Mouse (Mus musculus): ENCODE measurements at regions not wholly inside any gene's neighbourhood (a gene's known extent, or its start where the extent isn't known, plus 50 kb on each side); places are given as distances from the start of the nearest gene placed in this dataset.
A peak's percentile ranks its signal among the peaks of the same experiment; 100 is the strongest.

GRCm38 (mm10) chr15:13635346-13635940 lies 462.0 kb upstream of the Cdh6 start:
- Histone ChIP-seq H3K9ac (ENCODE audit: low read depth, low read length) (no peak overlapping the region), H3K4me3 (ENCODE audit: low read depth, low read length) (no peak overlapping the region), H3K4me2 (ENCODE audit: low read depth, low read length) (no peak overlapping the region), H3K27ac (replicated peaks; ENCODE audit: low read depth, low read length) (no peak overlapping the region), H3K4me1 (ENCODE audit: control insufficient read depth, insufficient read depth, low read length) (no peaks in the 10 kb centered on the region), H3K36me3 (ENCODE audit: control insufficient read depth, insufficient read depth, low read length) (no peaks in the 10 kb centered on the region), H3K27me3 (replicated peaks; ENCODE audit: control insufficient read depth, insufficient read depth, low read length) (no peaks in the 10 kb centered on the region), H3K9me3 (ENCODE audit: control insufficient read depth, low read length) (no peaks in the 10 kb centered on the region)
- 61% methylated on average over 2 of the region's 2 CpGs for WGBS
- DNase-seq (ENCODE audit: low spot score) (peak; percentile 5), ATAC-seq (ENCODE audit: low read depth) (no peak)

- 89% methylated on average over 1 of the region's 1 CpGs for WGBS
- no peak overlapping the region for H3K4me2 ChIP-seq (ENCODE audit: low read depth, low read length)
Observed at GRCm38 (mm10) chr15:13602133-13602532, 428.7 kb upstream of the Cdh6 start.

GRCm38 (mm10) chr15:13597856-13598255 lies 424.4 kb upstream of the Cdh6 start:
- Histone ChIP-seq H3K9me3 (ENCODE audit: control insufficient read depth, low read length) (no peaks in the 10 kb centered on the region), H3K9ac (ENCODE audit: low read depth, low read length) (no peak overlapping the region), H3K27ac (replicated peaks; ENCODE audit: low read depth, low read length) (no peak overlapping the region), H3K4me1 (ENCODE audit: control insufficient read depth, insufficient read depth, low read length) (no peaks in the 10 kb centered on the region), H3K36me3 (ENCODE audit: control insufficient read depth, insufficient read depth, low read length) (no peaks in the 10 kb centered on the region), H3K4me3 (ENCODE audit: low read depth, low read length) (no peak overlapping the region), H3K27me3 (replicated peaks; ENCODE audit: control insufficient read depth, insufficient read depth, low read length) (no peaks in the 10 kb centered on the region), H3K4me2 (ENCODE audit: low read depth, low read length) (no peak overlapping the region)
- 67% methylated on average over 2 of the region's 2 CpGs for WGBS
- DNase-seq (ENCODE audit: low spot score) = no peak
- ATAC-seq (ENCODE audit: low read depth) = no peak

More at GRCm38 (mm10) chr15:13602133-13602532, 428.7 kb upstream of the Cdh6 start:
- H3K4me3 ChIP-seq (ENCODE audit: low read depth, low read length) = no peak overlapping the region
- H3K27ac ChIP-seq (replicated peaks; ENCODE audit: low read depth, low read length) = no peak overlapping the region
- no peak overlapping the region for H3K9ac ChIP-seq (ENCODE audit: low read depth, low read length)
- no peaks in the 10 kb centered on the region for H3K4me1 ChIP-seq (ENCODE audit: control insufficient read depth, insufficient read depth, low read length)
- H3K36me3 ChIP-seq (ENCODE audit: control insufficient read depth, insufficient read depth, low read length) = no peaks in the 10 kb centered on the region
- no peaks in the 10 kb centered on the region for H3K9me3 ChIP-seq (ENCODE audit: control insufficient read depth, low read length)
- no peak for ATAC-seq (ENCODE audit: low read depth)
- DNase-seq (ENCODE audit: low spot score) = no peak
- H3K27me3 ChIP-seq (replicated peaks; ENCODE audit: control insufficient read depth, insufficient read depth, low read length) = no peaks in the 10 kb centered on the region

- DNase-seq (ENCODE audit: low spot score) = no peak
Observed at GRCm38 (mm10) chr15:13593823-13594222, 420.3 kb upstream of the Cdh6 start.

GRCm38 (mm10) chr15:13590864-13591263 lies 417.4 kb upstream of the Cdh6 start:
- no peak overlapping the region for H3K4me2 ChIP-seq (ENCODE audit: low read depth, low read length)
- no peaks in the 10 kb centered on the region for H3K4me1 ChIP-seq (ENCODE audit: control insufficient read depth, insufficient read depth, low read length)
- no peak overlapping the region for H3K4me3 ChIP-seq (ENCODE audit: low read depth, low read length)
- H3K27me3 ChIP-seq (replicated peaks; ENCODE audit: control insufficient read depth, insufficient read depth, low read length) = no peaks in the 10 kb centered on the region
- no peaks in the 10 kb centered on the region for H3K36me3 ChIP-seq (ENCODE audit: control insufficient read depth, insufficient read depth, low read length)
- no peaks in the 10 kb centered on the region for H3K9me3 ChIP-seq (ENCODE audit: control insufficient read depth, low read length)
- H3K9ac ChIP-seq (ENCODE audit: low read depth, low read length) = no peak overlapping the region
- no peak overlapping the region for H3K27ac ChIP-seq (replicated peaks; ENCODE audit: low read depth, low read length)
- WGBS = 56% methylated on average over 5 of the region's 5 CpGs
- no peak for DNase-seq (ENCODE audit: low spot score)
- ATAC-seq (ENCODE audit: low read depth) = no peak

More at GRCm38 (mm10) chr15:13593823-13594222, 420.3 kb upstream of the Cdh6 start:
- WGBS = 51% methylated on average over 5 of the region's 5 CpGs
- H3K9ac ChIP-seq (ENCODE audit: low read depth, low read length) = no peak overlapping the region
- H3K4me2 ChIP-seq (ENCODE audit: low read depth, low read length) = no peak overlapping the region
- H3K27me3 ChIP-seq (replicated peaks; ENCODE audit: control insufficient read depth, insufficient read depth, low read length) = no peaks in the 10 kb centered on the region
- ATAC-seq (ENCODE audit: low read depth) = no peak
- H3K36me3 ChIP-seq (ENCODE audit: control insufficient read depth, insufficient read depth, low read length) = no peaks in the 10 kb centered on the region
- H3K4me1 ChIP-seq (ENCODE audit: control insufficient read depth, insufficient read depth, low read length) = no peaks in the 10 kb centered on the region
- H3K4me3 ChIP-seq (ENCODE audit: low read depth, low read length) = no peak overlapping the region
- H3K27ac ChIP-seq (replicated peaks; ENCODE audit: low read depth, low read length) = no peak overlapping the region
- H3K9me3 ChIP-seq (ENCODE audit: control insufficient read depth, low read length) = no peaks in the 10 kb centered on the region

- no peak overlapping the region for H3K27ac ChIP-seq (replicated peaks; ENCODE audit: low read depth, low read length)
- H3K4me2 ChIP-seq (ENCODE audit: low read depth, low read length) = no peak overlapping the region
- WGBS = 42% methylated on average over 4 of the region's 4 CpGs
- H3K27me3 ChIP-seq (replicated peaks; ENCODE audit: control insufficient read depth, insufficient read depth, low read length) = no peaks in the 10 kb centered on the region
- no peaks in the 10 kb centered on the region for H3K36me3 ChIP-seq (ENCODE audit: control insufficient read depth, insufficient read depth, low read length)
- no peak overlapping the region for H3K9ac ChIP-seq (ENCODE audit: low read depth, low read length)
- no peaks in the 10 kb centered on the region for H3K9me3 ChIP-seq (ENCODE audit: control insufficient read depth, low read length)
- no peak for DNase-seq (ENCODE audit: low spot score)
- no peak for ATAC-seq (ENCODE audit: low read depth)
- no peak overlapping the region for H3K4me3 ChIP-seq (ENCODE audit: low read depth, low read length)
- H3K4me1 ChIP-seq (ENCODE audit: control insufficient read depth, insufficient read depth, low read length) = no peaks in the 10 kb centered on the region
Observed at GRCm38 (mm10) chr15:13583300-13583699, 409.8 kb upstream of the Cdh6 start.

GRCm38 (mm10) chr15:13582134-13582533 lies 408.7 kb upstream of the Cdh6 start:
- Histone ChIP-seq H3K27me3 (replicated peaks; ENCODE audit: control insufficient read depth, insufficient read depth, low read length) (no peaks in the 10 kb centered on the region), H3K4me3 (ENCODE audit: low read depth, low read length) (no peak overlapping the region), H3K4me2 (ENCODE audit: low read depth, low read length) (no peak overlapping the region), H3K27ac (replicated peaks; ENCODE audit: low read depth, low read length) (no peak overlapping the region), H3K4me1 (ENCODE audit: control insufficient read depth, insufficient read depth, low read length) (no peaks in the 10 kb centered on the region), H3K9me3 (ENCODE audit: control insufficient read depth, low read length) (no peaks in the 10 kb centered on the region), H3K36me3 (ENCODE audit: control insufficient read depth, insufficient read depth, low read length) (no peaks in the 10 kb centered on the region), H3K9ac (ENCODE audit: low read depth, low read length) (no peak overlapping the region)
- no peak for ATAC-seq (ENCODE audit: low read depth)
- no peak for DNase-seq (ENCODE audit: low spot score)
- 80% methylated on average over 3 of the region's 3 CpGs for WGBS

- Histone ChIP-seq H3K9ac (ENCODE audit: low read depth, low read length) (no peak overlapping the region), H3K27ac (replicated peaks; ENCODE audit: low read depth, low read length) (no peak overlapping the region), H3K27me3 (replicated peaks; ENCODE audit: control insufficient read depth, insufficient read depth, low read length) (no peaks in the 10 kb centered on the region), H3K9me3 (ENCODE audit: control insufficient read depth, low read length) (no peaks in the 10 kb centered on the region), H3K36me3 (ENCODE audit: control insufficient read depth, insufficient read depth, low read length) (no peaks in the 10 kb centered on the region), H3K4me2 (ENCODE audit: low read depth, low read length) (no peak overlapping the region), H3K4me1 (ENCODE audit: control insufficient read depth, insufficient read depth, low read length) (no peaks in the 10 kb centered on the region), H3K4me3 (ENCODE audit: low read depth, low read length) (no peak overlapping the region)
- ATAC-seq (ENCODE audit: low read depth) (no peak), DNase-seq (ENCODE audit: low spot score) (no peak)
- 75% methylated on average over 3 of the region's 3 CpGs for WGBS
Observed at GRCm38 (mm10) chr15:13573621-13574020, 400.1 kb upstream of the Cdh6 start.

GRCm38 (mm10) chr15:13560920-13561319 lies 387.4 kb upstream of the Cdh6 start:
- no peaks in the 10 kb centered on the region for H3K9me3 ChIP-seq (ENCODE audit: control insufficient read depth, low read length)
- no peaks in the 10 kb centered on the region for H3K27me3 ChIP-seq (replicated peaks; ENCODE audit: control insufficient read depth, insufficient read depth, low read length)
- H3K4me3 ChIP-seq (ENCODE audit: low read depth, low read length) = no peak overlapping the region
- H3K27ac ChIP-seq (replicated peaks; ENCODE audit: low read depth, low read length) = no peak overlapping the region
- DNase-seq (ENCODE audit: low spot score) = no peak
- H3K36me3 ChIP-seq (ENCODE audit: control insufficient read depth, insufficient read depth, low read length) = no peaks in the 10 kb centered on the region
- no peak overlapping the region for H3K4me2 ChIP-seq (ENCODE audit: low read depth, low read length)
- no peaks in the 10 kb centered on the region for H3K4me1 ChIP-seq (ENCODE audit: control insufficient read depth, insufficient read depth, low read length)
- no peak overlapping the region for H3K9ac ChIP-seq (ENCODE audit: low read depth, low read length)
- no peak for ATAC-seq (ENCODE audit: low read depth)

All from embryonic facial prominence, embryonic 14.5 days (tissue).